8 mouse cellular contexts compared by ENCODE assay signal in the genomic region with DNA sequence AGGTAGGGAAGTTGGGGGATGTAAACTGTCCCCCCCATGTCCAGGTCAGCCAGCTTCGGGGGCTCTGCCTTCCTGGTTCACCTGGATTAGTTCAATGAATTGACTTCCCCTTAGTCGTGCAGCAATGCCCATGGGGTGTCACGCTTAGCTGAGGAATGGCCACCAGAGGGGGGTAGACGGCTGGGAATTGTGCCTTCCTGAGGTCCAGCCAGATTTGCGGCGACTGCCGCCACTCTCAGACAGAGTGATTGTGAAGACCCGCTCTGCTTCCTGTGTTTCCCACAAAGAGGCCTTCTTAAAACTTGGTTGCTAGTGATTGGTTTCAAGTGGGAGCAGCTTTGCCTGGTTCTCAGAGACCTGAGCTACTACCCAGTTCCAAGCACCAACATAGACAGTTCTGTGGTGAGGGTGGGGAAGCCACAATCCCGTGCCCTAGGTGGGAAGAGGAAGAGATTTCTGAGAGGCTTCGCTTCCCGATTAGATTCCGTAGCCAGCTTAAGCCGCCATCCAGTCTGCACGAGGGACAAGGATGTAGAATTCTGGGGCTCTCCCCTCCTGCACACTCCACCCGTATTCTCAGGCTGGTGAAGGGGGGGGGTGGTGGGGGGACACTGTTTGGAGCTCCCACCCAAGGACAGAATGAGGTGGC. TPM values are rescaled to one million over a fixed set of nuclear protein-coding genes. Genes with fewer than 3 reads are reported as not detected.
DNase-seq lines count a peak whose midpoint lies in the region; ATAC-seq and TF ChIP-seq lines count a peak whose summit lies in the region.

No protein-coding gene starts in this region.

- CTCF ChIA-PET in Patski (lab: Charles Lee), result interaction anchor here (0.8 to 1.7 kb wide), 7 partner anchors 13 to 111 kb away, joined by 3 to 11 read pairs (median 4); no protein-coding TSS in a partner anchor

- DNase-seq in Patski (ENCODE audit: low read depth, low spot score), result no peak
- peak; percentile 8 for DNase-seq in cerebellum, adult 9-10 months
- DNase-seq in frontal cortex, postnatal 14 days (ENCODE audit: low spot score in 2 of 2), result peak; percentile 14 to 53
- peak; percentile 81 for DNase-seq in hindbrain, embryonic 14.5 days (ENCODE audit: low spot score)
- peak; percentile 25 for DNase-seq in left cerebral cortex, adult 11 months (ENCODE audit: low spot score)
- peak; percentile 77 for DNase-seq in right cerebral cortex, postnatal 14 days

- no peak overlapping the region for H3K4me3 ChIP-seq in hindbrain, embryonic 14.5 days (replicated peaks; ENCODE audit: low read length)

- no peak for ATAC-seq in Patski
- ATAC-seq in hindbrain, embryonic 14.5 days (ENCODE audit: low FRiP score), result no peak
- peak; percentile 66 for ATAC-seq in megakaryocyte progenitor cell, adult 5-6 weeks (replicated peaks; ENCODE audit: poor library complexity)
- ATAC-seq in monocyte, adult 5-6 weeks (replicated peaks; ENCODE audit: insufficient number of reproducible peaks, low FRiP score, low TSS enrichment, poor library complexity, severe bottlenecking), result no peak

- peak; percentile 81 for TF ChIP-seq CTCF in Patski (IDR thresholded peaks at IDR 0.05)

- H3K9me3 ChIP-seq in hindbrain, embryonic 14.5 days (ENCODE audit: control insufficient read depth, low read length), result no peaks in the 10 kb centered on the region

- H3K27me3 ChIP-seq in Patski, result no peaks in the 10 kb centered on the region
- H3K27me3 ChIP-seq in hindbrain, embryonic 14.5 days (ENCODE audit: control insufficient read depth, insufficient read depth, low read length), result peaks cover 51% of the 10 kb centered on the region

- H3K4me2 ChIP-seq in hindbrain, embryonic 14.5 days (replicated peaks), result peak overlapping the region; percentile 18

- POLR2A ChIA-PET in Patski (lab: Charles Lee), result interaction anchor here (0.6 kb wide), 2 partner anchors 69 to 104 kb away, joined by 3 to 4 read pairs; no protein-coding TSS in a partner anchor

- in situ Hi-C loops in Patski (cut with MboI; ENCODE audit: low pct_unique_long_range_greater_than_20kb), result no loop called here

- WGBS in hindbrain, embryonic 14.5 days, result 3% methylated on average over 15 of the region's 15 CpGs

- H3K4me1 ChIP-seq in hindbrain, embryonic 14.5 days (replicated peaks; ENCODE audit: control insufficient read depth, insufficient read depth, low read length), result 0 out of 2 replicates have a peak, but pooled peaks cover 3% of the 10 kb centered on the region

- H3K9ac ChIP-seq in hindbrain, embryonic 14.5 days, result no peak overlapping the region

- H3K36me3 ChIP-seq in hindbrain, embryonic 14.5 days (replicated peaks; ENCODE audit: control insufficient read depth, insufficient read depth), result no peaks in the 10 kb centered on the region

- H3K27ac ChIP-seq in hindbrain, embryonic 14.5 days, result no peak overlapping the region

RNA-seq across cellular contexts. Expression of gene Ttll6, which starts 12.2 kb away (rescaled TPM):
- 0.13 TPM for polyA plus RNA-seq in Patski (2021)
- polyA plus RNA-seq in hindbrain, embryonic 14.5 days (2014; fragmentation: Nextera tagmentation; extraction: Ambion mirVana), result 0.33 and 0.37 TPM in 2 replicates
- not detected in 2 replicates for total RNA-seq in megakaryocyte progenitor cell, adult 5-6 weeks (2015)
- total RNA-seq in megakaryocyte progenitor cell, adult 5-6 weeks (2017), result not detected in 2 replicates
- not detected in 3 replicates for total RNA-seq in monocyte, adult 5-6 weeks (2017)

RNA-seq across cellular contexts. Expression of gene Calcoco2, which starts 34.0 kb away (rescaled TPM):
- not detected for polyA plus RNA-seq in Patski (2021)
- polyA plus RNA-seq in hindbrain, embryonic 14.5 days (2014; fragmentation: Nextera tagmentation; extraction: Ambion mirVana), result not detected in 2 replicates
- not detected in 2 replicates for total RNA-seq in megakaryocyte progenitor cell, adult 5-6 weeks (2015)
- not detected in 2 replicates for total RNA-seq in megakaryocyte progenitor cell, adult 5-6 weeks (2017)
- not detected in 3 replicates for total RNA-seq in monocyte, adult 5-6 weeks (2017)

RNA-seq across cellular contexts. Expression of gene Hoxb13, which starts 48.4 kb away (rescaled TPM):
- polyA plus RNA-seq in Patski (2021), result 1.4 TPM
- polyA plus RNA-seq in hindbrain, embryonic 14.5 days (2014; fragmentation: Nextera tagmentation; extraction: Ambion mirVana), result not detected in 2 replicates
- total RNA-seq in megakaryocyte progenitor cell, adult 5-6 weeks (2015), result not detected in 2 replicates
- total RNA-seq in megakaryocyte progenitor cell, adult 5-6 weeks (2017), result not detected in 2 replicates
- not detected in 3 replicates for total RNA-seq in monocyte, adult 5-6 weeks (2017)
